Mouse (Mus musculus): ENCODE data around the gene Ube2o. TPM values are rescaled to one million over a fixed set of nuclear protein-coding genes. Genes with fewer than 3 reads are reported as not detected.

Ube2o gene
- polyA plus RNA-seq, 1 experiment: 18.3 TPM

DNA sequence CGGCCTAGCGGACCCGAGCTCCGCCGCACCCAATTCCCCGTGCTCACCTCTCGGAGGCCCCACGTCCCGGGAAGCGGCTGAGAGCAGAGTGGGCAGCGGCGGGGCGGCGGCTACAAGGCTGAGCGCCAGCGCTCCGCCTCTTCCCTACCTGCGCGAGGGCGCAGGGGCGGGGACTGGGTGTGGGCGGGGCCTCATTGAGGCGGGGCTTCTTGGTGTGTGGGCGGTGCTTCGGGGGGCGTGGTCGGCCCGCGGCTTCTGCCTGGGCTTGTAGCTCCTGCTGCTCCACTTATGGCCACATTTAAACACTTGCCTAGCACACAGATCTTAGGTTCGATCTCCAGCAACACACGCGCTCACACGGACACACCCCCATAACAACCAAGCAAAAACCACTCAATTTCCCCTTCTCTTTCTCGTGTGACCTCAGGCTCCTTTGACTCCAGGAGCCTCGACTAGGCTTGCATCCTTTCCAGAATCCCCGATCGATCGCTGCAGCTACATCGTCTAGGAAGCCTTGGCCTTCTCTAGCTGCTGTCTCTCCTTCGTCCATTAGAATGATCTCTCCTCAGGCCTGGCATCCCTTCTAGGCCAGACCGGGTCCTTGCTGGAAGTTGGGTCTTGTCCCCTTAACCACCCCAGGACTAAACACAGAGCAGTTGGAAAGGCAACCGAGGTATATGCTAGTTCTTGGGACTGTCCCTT, 43.0 kb upstream of the Ube2o start:
- WGBS: 15% methylated on average over 42 of the region's 42 CpGs
- Histone ChIP-seq H3K4me3 (replicated peaks; ENCODE audit: extremely low read depth, low read depth, low read length) (peak overlapping the region; percentile 83), H3K4me1 (ENCODE audit: control insufficient read depth, insufficient read depth, low read length) (peaks cover 41% of the 10 kb centered on the region)
- TF ChIP-seq CTCF (IDR thresholded peaks at IDR 0.05; ENCODE audit: insufficient read depth, low read length): no peak
- peak; percentile 62; the same call in 1 of the 2 replicates for TF ChIP-seq POLR2A (IDR thresholded peaks at IDR 0.05; ENCODE audit: borderline replicate concordance, extremely low read depth, low read depth, low read length)
- peak; percentile 86 for DNase-seq

DNA sequence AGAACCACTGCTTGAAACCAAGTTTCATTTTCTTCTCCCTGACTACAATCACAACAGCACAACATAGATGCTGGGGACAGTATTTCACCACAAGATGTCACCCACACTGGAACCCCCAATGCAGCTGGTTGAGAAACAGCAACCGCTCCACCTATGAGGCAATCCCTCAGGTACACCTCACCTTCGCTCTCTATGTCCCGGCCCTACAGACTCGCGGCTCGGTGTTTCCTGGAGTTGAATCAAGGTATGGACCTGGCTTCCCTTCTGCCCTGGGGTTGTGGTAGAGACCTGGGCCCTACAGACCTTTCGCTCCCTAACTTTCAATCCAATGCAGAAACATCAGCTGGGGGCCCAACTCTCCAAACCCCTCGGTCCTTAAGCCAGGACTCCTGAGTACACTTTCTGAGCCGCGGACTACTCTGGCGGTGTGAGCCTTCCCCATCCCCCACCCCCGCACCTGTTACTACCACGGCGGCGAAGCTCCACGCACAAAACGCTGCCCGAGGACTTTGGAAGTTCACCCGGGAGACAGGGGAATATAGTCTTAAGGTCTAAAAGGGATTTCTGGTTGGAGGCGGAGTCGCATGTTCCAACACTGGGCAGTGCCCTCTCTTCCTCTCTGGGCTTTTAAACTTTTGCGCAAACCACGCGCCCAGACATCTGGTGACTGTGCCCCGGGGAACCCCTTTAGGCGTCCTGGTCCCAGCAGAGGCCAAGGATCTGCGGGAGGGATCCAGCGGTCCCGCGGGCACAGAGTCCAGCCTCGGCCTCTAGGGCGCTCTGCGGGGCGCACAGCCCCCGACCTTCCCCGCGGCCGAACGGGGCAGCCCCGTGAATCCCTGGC, 42.3 kb upstream of the Ube2o start:
- DNase-seq: peak; percentile 54
- no peak for TF ChIP-seq POLR2A (IDR thresholded peaks at IDR 0.05; ENCODE audit: borderline replicate concordance, extremely low read depth, low read depth, low read length)
- TF ChIP-seq CTCF (IDR thresholded peaks at IDR 0.05; ENCODE audit: insufficient read depth, low read length): no peak
- Histone ChIP-seq H3K4me3 (replicated peaks; ENCODE audit: extremely low read depth, low read depth, low read length) (peak overlapping the region; percentile 83), H3K4me1 (ENCODE audit: control insufficient read depth, insufficient read depth, low read length) (peaks cover 48% of the 10 kb centered on the region)
- WGBS: 8% methylated on average over 40 of the region's 40 CpGs

DNA sequence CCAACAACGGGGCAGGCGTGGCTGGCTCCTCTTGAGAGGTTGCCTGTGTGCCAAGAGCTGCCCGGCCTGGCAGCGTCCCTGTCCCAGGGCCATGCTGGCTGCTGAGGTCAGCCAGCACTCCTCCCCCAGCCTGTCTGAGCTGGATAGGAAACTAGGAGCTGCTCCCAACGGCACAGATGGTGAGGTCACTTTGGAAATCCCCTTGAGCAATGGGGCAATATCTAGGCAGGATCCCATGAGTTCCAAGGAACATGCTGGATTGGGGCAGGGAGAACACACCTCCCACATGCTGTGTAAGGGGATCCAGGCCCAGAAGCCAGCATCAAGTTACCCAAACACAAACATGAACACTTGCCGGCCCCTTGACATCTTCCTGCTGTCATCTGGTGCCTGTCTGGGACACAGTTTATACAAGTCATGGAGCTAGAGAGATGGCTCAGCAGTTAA, 40.0 kb upstream of the Ube2o start:
- no peak; the same call in 1 of the 2 replicates for TF ChIP-seq POLR2A (IDR thresholded peaks at IDR 0.05; ENCODE audit: borderline replicate concordance, extremely low read depth, low read depth, low read length)
- no peak for TF ChIP-seq CTCF (IDR thresholded peaks at IDR 0.05; ENCODE audit: insufficient read depth, low read length)
- H3K4me1 ChIP-seq (ENCODE audit: control insufficient read depth, insufficient read depth, low read length): peaks cover 67% of the 10 kb centered on the region
- peak; percentile 85 for DNase-seq
- H3K4me3 ChIP-seq (replicated peaks; ENCODE audit: extremely low read depth, low read depth, low read length): no peak overlapping the region
- WGBS: 6% methylated on average over 6 of the region's 6 CpGs

DNA sequence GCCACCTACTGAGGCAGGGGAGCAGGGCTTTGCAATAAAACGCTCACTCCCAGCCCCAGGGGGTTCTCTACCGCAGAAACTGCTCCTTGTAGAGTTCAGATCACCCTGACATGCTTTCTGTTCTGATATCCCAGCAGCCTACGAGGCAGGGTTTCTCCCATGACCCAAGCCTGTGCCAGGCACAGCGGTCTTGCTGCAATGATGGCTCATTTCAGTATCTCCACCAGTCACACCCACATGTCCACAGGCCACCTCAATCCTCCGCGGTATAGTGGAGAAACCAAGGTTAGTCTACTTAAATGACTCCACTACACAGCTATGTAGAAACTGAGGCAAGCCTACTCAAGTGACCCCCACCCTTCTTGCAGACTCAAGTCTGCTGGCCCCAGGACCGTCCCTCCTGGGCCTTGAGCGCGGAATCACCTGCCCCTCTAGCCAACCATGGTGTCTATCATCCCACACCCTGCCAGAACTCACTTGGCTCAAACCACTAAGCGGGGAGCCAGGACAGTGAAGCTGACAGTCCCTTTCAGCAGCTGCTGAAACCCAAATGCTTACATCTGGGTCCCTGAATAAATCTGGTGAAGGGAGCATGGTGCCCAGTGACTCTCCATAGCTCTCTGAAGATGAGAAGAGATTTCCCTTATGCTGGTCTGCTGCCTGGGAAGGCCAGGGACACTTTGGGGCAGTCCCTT, 39.5 kb upstream of the Ube2o start:
- Histone ChIP-seq H3K4me3 (replicated peaks; ENCODE audit: extremely low read depth, low read depth, low read length) (no peak overlapping the region), H3K4me1 (ENCODE audit: control insufficient read depth, insufficient read depth, low read length) (peaks cover 68% of the 10 kb centered on the region)
- DNase-seq: no peak
- WGBS: 52% methylated on average over 10 of the region's 10 CpGs
- TF ChIP-seq CTCF (IDR thresholded peaks at IDR 0.05; ENCODE audit: insufficient read depth, low read length): no peak
- TF ChIP-seq POLR2A (IDR thresholded peaks at IDR 0.05; ENCODE audit: borderline replicate concordance, extremely low read depth, low read depth, low read length): no peak

DNA sequence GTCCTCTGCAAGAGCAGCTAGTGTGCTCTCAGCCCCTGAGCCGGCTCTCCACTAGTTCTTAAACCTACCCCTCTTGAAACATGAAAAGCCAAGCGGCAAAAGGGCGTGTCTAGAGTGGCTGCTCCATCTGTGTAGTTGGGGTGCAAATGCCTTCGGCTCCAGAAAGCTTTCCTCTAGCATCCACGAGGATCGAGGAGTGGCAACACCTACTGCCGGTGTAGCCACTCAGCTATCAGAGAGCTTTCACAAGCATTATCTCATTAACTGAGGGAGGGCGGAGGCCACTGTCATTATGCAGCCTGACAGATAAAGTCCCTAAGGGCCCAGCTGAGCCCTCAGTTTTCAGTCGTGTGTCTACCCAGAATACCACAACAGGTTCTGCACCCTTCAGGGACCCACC, 38.8 kb upstream of the Ube2o start:
- TF ChIP-seq CTCF (IDR thresholded peaks at IDR 0.05; ENCODE audit: insufficient read depth, low read length): no peak
- Histone ChIP-seq H3K4me3 (replicated peaks; ENCODE audit: extremely low read depth, low read depth, low read length) (no peak overlapping the region), H3K4me1 (ENCODE audit: control insufficient read depth, insufficient read depth, low read length) (peaks cover 72% of the 10 kb centered on the region)
- DNase-seq: peak; percentile 65
- WGBS: 39% methylated on average over 9 of the region's 9 CpGs

DNA sequence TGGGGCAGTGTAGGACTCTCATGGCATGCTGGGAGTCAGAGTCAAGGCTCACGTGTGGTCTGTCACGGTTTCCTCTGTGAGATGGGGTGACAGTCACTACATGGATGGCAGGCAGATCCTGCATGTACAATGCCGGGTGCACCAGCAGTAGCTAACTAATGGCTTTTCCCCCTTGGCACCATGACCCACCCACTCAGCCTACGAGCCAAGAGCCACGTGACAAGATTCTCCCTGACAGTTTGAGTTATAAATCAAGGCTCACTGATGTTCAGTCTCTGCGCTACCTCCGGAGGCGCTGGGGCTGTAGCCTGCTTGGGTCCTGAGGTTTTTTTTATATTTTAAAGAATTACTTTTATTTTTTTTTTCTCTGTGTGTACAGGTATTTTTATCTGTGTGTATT, 38.3 kb upstream of the Ube2o start:
- 24% methylated on average over 8 of the region's 8 CpGs for WGBS
- no peak overlapping the region for H3K4me3 ChIP-seq (replicated peaks; ENCODE audit: extremely low read depth, low read depth, low read length)
- peaks cover 76% of the 10 kb centered on the region for H3K4me1 ChIP-seq (ENCODE audit: control insufficient read depth, insufficient read depth, low read length)
- DNase-seq: no peak
- TF ChIP-seq CTCF (IDR thresholded peaks at IDR 0.05; ENCODE audit: insufficient read depth, low read length): no peak
- TF ChIP-seq POLR2A (IDR thresholded peaks at IDR 0.05; ENCODE audit: borderline replicate concordance, extremely low read depth, low read depth, low read length): no peak

DNA sequence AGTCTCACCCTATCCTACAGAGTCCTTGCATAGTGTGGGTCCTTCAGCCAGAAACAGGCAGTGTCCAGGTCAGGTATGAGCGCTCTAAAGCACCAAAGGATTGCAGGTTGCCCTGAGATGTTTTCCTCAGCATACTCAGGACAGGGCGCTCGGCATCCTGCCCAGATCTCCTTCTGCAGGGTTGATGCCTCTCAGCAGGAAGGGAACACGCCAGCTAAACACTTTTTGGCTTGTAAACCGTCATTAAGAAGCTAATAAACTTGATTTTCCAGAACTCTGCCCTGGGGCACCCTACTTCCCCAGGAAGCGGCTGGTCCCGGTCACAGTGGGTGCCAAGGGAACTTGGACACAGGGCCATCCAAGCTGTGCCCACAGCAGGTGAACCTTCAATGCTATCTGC, 37.9 kb upstream of the Ube2o start:
- Histone ChIP-seq H3K4me3 (replicated peaks; ENCODE audit: extremely low read depth, low read depth, low read length) (no peak overlapping the region), H3K4me1 (ENCODE audit: control insufficient read depth, insufficient read depth, low read length) (peaks cover 75% of the 10 kb centered on the region)
- peak; percentile 77 for DNase-seq
- TF ChIP-seq CTCF (IDR thresholded peaks at IDR 0.05; ENCODE audit: insufficient read depth, low read length): no peak
- TF ChIP-seq POLR2A (IDR thresholded peaks at IDR 0.05; ENCODE audit: borderline replicate concordance, extremely low read depth, low read depth, low read length): no peak
- WGBS: 44% methylated on average over 7 of the region's 7 CpGs

DNA sequence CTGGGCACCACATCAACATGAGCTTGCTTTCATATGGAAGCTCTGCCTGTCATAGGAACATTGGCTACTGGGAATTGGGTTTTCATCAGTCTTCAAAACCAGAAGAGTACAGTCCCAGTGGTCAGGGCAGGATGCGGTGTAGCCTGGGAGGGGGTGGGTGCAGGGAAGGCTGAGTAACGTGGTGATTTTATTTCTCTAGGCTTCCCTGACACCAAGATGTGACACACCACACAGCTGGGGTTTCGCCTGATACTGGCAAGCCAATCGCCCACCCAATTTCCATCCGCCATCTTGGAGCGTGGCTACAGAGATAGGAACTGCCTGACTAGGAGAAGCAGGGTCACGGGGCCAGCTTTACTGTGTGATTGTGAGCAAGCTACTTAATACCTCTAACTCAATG, 37.4 kb upstream of the Ube2o start:
- WGBS: 83% methylated on average over 7 of the region's 7 CpGs
- Histone ChIP-seq H3K4me1 (ENCODE audit: control insufficient read depth, insufficient read depth, low read length) (peaks cover 75% of the 10 kb centered on the region), H3K4me3 (replicated peaks; ENCODE audit: extremely low read depth, low read depth, low read length) (no peak overlapping the region)
- DNase-seq: no peak
- TF ChIP-seq POLR2A (IDR thresholded peaks at IDR 0.05; ENCODE audit: borderline replicate concordance, extremely low read depth, low read depth, low read length): no peak
- no peak for TF ChIP-seq CTCF (IDR thresholded peaks at IDR 0.05; ENCODE audit: insufficient read depth, low read length)

DNA sequence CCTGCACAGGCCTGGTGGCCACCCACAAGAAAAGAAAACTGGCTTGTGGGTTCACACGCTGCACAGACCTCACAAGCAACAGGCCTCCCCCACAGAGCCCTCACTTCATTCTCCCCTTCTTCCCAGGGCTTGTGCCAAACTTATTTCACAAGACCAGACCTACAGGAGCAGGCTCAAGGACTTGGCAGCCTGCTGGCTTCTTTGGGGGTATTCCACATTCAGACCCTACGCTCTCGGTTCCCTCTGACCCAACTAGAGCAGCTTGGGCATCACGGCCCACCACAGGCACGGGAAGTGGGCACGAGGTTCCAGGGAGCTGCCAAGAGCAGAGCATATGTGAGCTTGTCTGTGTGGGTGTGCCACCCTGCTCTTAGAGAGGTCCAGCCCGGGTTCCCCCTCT, 36.4 kb upstream of the Ube2o start:
- Histone ChIP-seq H3K4me1 (ENCODE audit: control insufficient read depth, insufficient read depth, low read length) (peaks cover 68% of the 10 kb centered on the region), H3K4me3 (replicated peaks; ENCODE audit: extremely low read depth, low read depth, low read length) (no peak overlapping the region)
- WGBS: 36% methylated on average over 7 of the region's 7 CpGs
- no peak for TF ChIP-seq CTCF (IDR thresholded peaks at IDR 0.05; ENCODE audit: insufficient read depth, low read length)
- TF ChIP-seq POLR2A (IDR thresholded peaks at IDR 0.05; ENCODE audit: borderline replicate concordance, extremely low read depth, low read depth, low read length): no peak
- peak; percentile 60 for DNase-seq
